In the genomic region with DNA sequence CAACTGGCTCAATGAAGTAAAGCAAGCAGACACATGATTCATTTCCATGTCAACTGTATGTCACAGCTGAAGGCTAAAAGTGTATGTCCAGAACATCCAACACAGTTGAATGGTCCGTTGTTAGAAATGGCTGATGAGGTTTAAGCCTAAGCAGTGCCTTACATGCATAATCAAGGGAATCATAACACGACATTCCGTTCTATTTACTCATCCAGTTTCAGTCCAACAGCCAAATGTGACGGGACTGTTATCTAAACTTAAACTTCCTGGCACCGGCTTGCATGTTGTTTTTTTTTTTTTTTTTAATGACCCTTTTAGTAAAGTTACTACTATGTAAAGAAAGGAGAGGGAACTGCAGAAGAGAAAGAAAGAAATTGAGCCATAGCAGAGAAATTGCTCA, we compare ENCODE assay signal across 12 mouse cellular contexts.
"Had no signal": no experiment of that assay in that cellular context is flagged by ENCODE, and none has a peak within 500 bp of the region (broad histone marks: within the 10 kb centered on the region; RNA-seq: fewer than 3 reads in every experiment).

No protein-coding gene starts in this region.

- H3K27ac ChIP-seq: layer of hippocampus, adult 2 months; limb, embryonic 13.5 days; liver, embryonic 14.5 days; midbrain, embryonic 12.5 days; neural tube, embryonic 15.5 days; stomach, postnatal 0 days had no signal

- H3K4me2 ChIP-seq: limb, embryonic 13.5 days; midbrain, embryonic 12.5 days; neural tube, embryonic 15.5 days had no signal

- H3K27me3 ChIP-seq: limb, embryonic 13.5 days; midbrain, embryonic 12.5 days; neural tube, embryonic 15.5 days had no signal

- H3K9me3 ChIP-seq: limb, embryonic 13.5 days; midbrain, embryonic 12.5 days; neural tube, embryonic 15.5 days had no signal

- H3K9ac ChIP-seq: limb, embryonic 13.5 days; liver, embryonic 14.5 days; midbrain, embryonic 12.5 days; neural tube, embryonic 15.5 days had no signal

- DNase-seq: kidney, postnatal 36 days; left cerebral cortex, postnatal 4 days; lung, adult 18-20 months; lung, postnatal 10 days; thymus, adult 18-20 months; thymus, postnatal 14 days had no signal

- H3K4me1 ChIP-seq: limb, embryonic 13.5 days; midbrain, embryonic 12.5 days; neural tube, embryonic 15.5 days had no signal

- H3K4me3 ChIP-seq: layer of hippocampus, adult 2 months; limb, embryonic 13.5 days; midbrain, embryonic 12.5 days; neural tube, embryonic 15.5 days had no signal

- H3K36me3 ChIP-seq: limb, embryonic 13.5 days; midbrain, embryonic 12.5 days; neural tube, embryonic 15.5 days had no signal
